Mouse (Mus musculus): ENCODE results near the gene Gm13698.
"Not testable (repeated sequence)": the region's sequence is repeated elsewhere in the genome, so short reads cannot be mapped to it uniquely, and the experiment has no call there.

Gene Gm13698

GRCm38 (mm10) chr2:83955393-83955792, at the start of gene Gm13698:
Gene Gm13698 (plus strand): TSS chr2:83955693.
- DNase-seq: not testable (repeated sequence)

- no peak for DNase-seq
These were observed 25.9 kb upstream of the Gm13698 start for GRCm38 (mm10) chr2:83929478-83930088.

GRCm38 (mm10) chr2:83940931-83941361, 14.5 kb upstream of the Gm13698 start, which contains the start of gene Zswim2:
Gene Zswim2 (minus strand): TSS chr2:83941228.
- DNase-seq: peak; percentile 70

GRCm38 (mm10) chr2:83941378-83941777, 14.1 kb upstream of the Gm13698 start:
- no peak for DNase-seq

- no peak for DNase-seq
These were observed 13.7 kb upstream of the Gm13698 start for GRCm38 (mm10) chr2:83941792-83942191.

- not testable (repeated sequence) for DNase-seq
These were observed 5.7 kb downstream of the Gm13698 start, which contains the start of gene Gm13693 for GRCm38 (mm10) chr2:83961203-83961602. Gene Gm13693 (plus strand): TSS chr2:83961503.

- not testable (repeated sequence) for DNase-seq
These were observed 11.5 kb downstream of the Gm13698 start, which contains the start of gene Gm13695 for GRCm38 (mm10) chr2:83967013-83967412. Gene Gm13695 (plus strand): TSS chr2:83967313.

- not testable (repeated sequence) for DNase-seq
These were observed 17.3 kb downstream of the Gm13698 start, which contains the start of gene Gm13696 for GRCm38 (mm10) chr2:83972823-83973222. Gene Gm13696 (plus strand): TSS chr2:83973123.

GRCm38 (mm10) chr2:83978633-83979032, 23.1 kb downstream of the Gm13698 start, which contains the start of gene Gm13694:
Gene Gm13694 (plus strand): TSS chr2:83978933.
- DNase-seq: not testable (repeated sequence)

- not testable (repeated sequence) for DNase-seq
These were observed 28.9 kb downstream of the Gm13698 start, which contains the start of gene Gm13697 for GRCm38 (mm10) chr2:83984443-83984842. Gene Gm13697 (plus strand): TSS chr2:83984743.

- not testable (repeated sequence) for DNase-seq
These were observed 34.8 kb downstream of the Gm13698 start, which contains the start of gene Gm13691 for GRCm38 (mm10) chr2:83990253-83990652. Gene Gm13691 (plus strand): TSS chr2:83990553.

- peak; percentile 38 for DNase-seq
These were observed 38.3 kb downstream of the Gm13698 start for GRCm38 (mm10) chr2:83993639-83994255.

- DNase-seq: not testable (repeated sequence)
These were observed 39.0 kb downstream of the Gm13698 start for GRCm38 (mm10) chr2:83994526-83994925.

All from kidney, adult 9 months (tissue).